Mouse (Mus musculus) MEL (cell line): Measurements from ENCODE around the gene Rad51. TPM values are rescaled to one million over a fixed set of nuclear protein-coding genes. Genes with fewer than 3 reads are reported as not detected.

Experiments used
- DNase-seq: peaks from one replicate; pipeline ENCODE4 v3.0.0; 2011; ENCODE audit warnings: low read depth, low spot score
- H3K27ac ChIP-seq: 2 replicates; pipeline ENCODE4 v1.5.1; 2012; ENCODE audit warnings: low read depth, mild to moderate bottlenecking, control low read depth, low read length, moderate library complexity; ENCODE audit not compliant: control insufficient read depth
- H3K27me3 ChIP-seq, 2 experiments: fragments of 150-350 bp in 1 of 2; sonication (generic) in 1 of 2; 2 replicates each; pipeline ENCODE4 v1.6.1; 2012; ENCODE audit warnings: low read length in 2 of 2, mild to moderate bottlenecking in 2 of 2, improper control_type of control experiment in 1 of 2, moderate library complexity in 1 of 2; ENCODE audit not compliant: insufficient read depth in 2 of 2, control insufficient read depth in 1 of 2
- H3K36me3 ChIP-seq, 2 experiments: 2 replicates each; pipeline ENCODE4 v1.6.1; 2012 to 2014; ENCODE audit warnings: low read length in 2 of 2, improper control_type of control experiment in 1 of 2, inconsistent platforms in 1 of 2, mild to moderate bottlenecking in 1 of 2; ENCODE audit not compliant: insufficient read depth in 2 of 2, control insufficient read depth in 1 of 2
- H3K4me1 ChIP-seq, 2 experiments: fragments of 150-350 bp in 1 of 2; sonication (generic) in 1 of 2; 2 replicates each; pipeline ENCODE4 v1.6.1; 2012; ENCODE audit warnings: low read length in 2 of 2, improper control_type of control experiment in 1 of 2, mild to moderate bottlenecking in 1 of 2; ENCODE audit not compliant: insufficient read depth in 2 of 2, control insufficient read depth in 1 of 2
- H3K4me3 ChIP-seq, 2 experiments: fragments of 150-350 bp in 1 of 2; sonication (generic) in 1 of 2; 2 replicates each; pipeline ENCODE4 v1.5.1; 2012; ENCODE audit warnings: low read depth in 2 of 2, low read length in 2 of 2, mild to moderate bottlenecking in 2 of 2, moderate library complexity in 2 of 2, control low read depth in 1 of 2, improper control_type of control experiment in 1 of 2; ENCODE audit not compliant: control insufficient read depth in 1 of 2, insufficient read depth in 1 of 2
- H3K79me2 ChIP-seq: 2 replicates; pipeline ENCODE4 v1.6.1; 2012; ENCODE audit warnings: mild to moderate bottlenecking, low read length, moderate library complexity; ENCODE audit not compliant: control insufficient read depth, poor library complexity, insufficient read depth
- H3K9ac ChIP-seq: 2 replicates; pipeline ENCODE4 v1.6.1; 2012; ENCODE audit warnings: low read depth, mild to moderate bottlenecking, control low read depth, low read length, moderate library complexity; ENCODE audit not compliant: control insufficient read depth, poor library complexity, severe bottlenecking
- H3K9me3 ChIP-seq: fragments of 150-350 bp; sonication (generic); replicated peaks from 2 replicates; pipeline ENCODE4 v1.6.1; 2012; ENCODE audit warnings: mild to moderate bottlenecking, low read length, improper control_type of control experiment, moderate library complexity; ENCODE audit not compliant: insufficient read depth
- BHLHE40 ChIP-seq: IDR thresholded peaks from 2 replicates; pipeline ENCODE4 v1.6.1; 2012; ENCODE audit warnings: low read depth, mild to moderate bottlenecking, inconsistent platforms, low read length, improper control_type of control experiment, borderline replicate concordance
- CHD2 ChIP-seq: IDR thresholded peaks from 2 replicates; pipeline ENCODE4 v1.6.1; 2011; ENCODE audit warnings: low read length, improper control_type of control experiment
- CTCF ChIP-seq, 3 experiments: IDR thresholded peaks in 2 of 3; conservative IDR thresholded peaks in 1 of 3; 2 replicates each; pipeline ENCODE4 v1.5.1; 2011 to 2012; ENCODE audit warnings: low read length in 3 of 3, low read depth in 2 of 3, mild to moderate bottlenecking in 2 of 3, improper control_type of control experiment in 1 of 3, inconsistent platforms in 1 of 3, mixed read lengths in 1 of 3, moderate library complexity in 1 of 3; ENCODE audit not compliant: control insufficient read depth in 1 of 3, insufficient read depth in 1 of 3, poor library complexity in 1 of 3, severe bottlenecking in 1 of 3
- E2F4 ChIP-seq: IDR thresholded peaks from 2 replicates; pipeline ENCODE4 v1.6.1; 2011; ENCODE audit warnings: low read depth, low read length, improper control_type of control experiment, borderline replicate concordance
- ELF1 ChIP-seq: IDR thresholded peaks from 2 replicates; pipeline ENCODE4 v1.6.1; 2014; ENCODE audit warnings: low read depth, mild to moderate bottlenecking, inconsistent platforms, low read length, improper control_type of control experiment, moderate library complexity
- EP300 ChIP-seq, 2 experiments: IDR thresholded peaks; 2 replicates each; pipeline ENCODE4 v1.6.1; 2011; ENCODE audit warnings: improper control_type of control experiment in 2 of 2, low read length in 2 of 2, low read depth in 1 of 2, mild to moderate bottlenecking in 1 of 2
- GABPA ChIP-seq: IDR thresholded peaks from 2 replicates; pipeline ENCODE4 v1.6.1; 2012; ENCODE audit warnings: low read depth, mild to moderate bottlenecking, inconsistent platforms, low read length, improper control_type of control experiment, moderate library complexity
- GATA1 ChIP-seq: IDR thresholded peaks from 2 replicates; pipeline ENCODE4 v1.6.1; 2011; ENCODE audit warnings: low read depth, low read length, improper control_type of control experiment
- HCFC1 ChIP-seq: IDR thresholded peaks from 2 replicates; pipeline ENCODE4 v1.6.1; 2012; ENCODE audit warnings: low read depth, mild to moderate bottlenecking, inconsistent platforms, low read length, improper control_type of control experiment, moderate library complexity
- JUND ChIP-seq: IDR thresholded peaks from 2 replicates; pipeline ENCODE4 v1.6.1; 2011; ENCODE audit warnings: low read depth, mild to moderate bottlenecking, improper control_type of control experiment, low read length
- KAT2A ChIP-seq: conservative IDR thresholded peaks from 2 replicates; pipeline ENCODE4 v1.6.1; 2012; ENCODE audit warnings: low read depth, low read length, improper control_type of control experiment, inconsistent platforms
- MAFK ChIP-seq: IDR thresholded peaks from 2 replicates; pipeline ENCODE4 v1.6.1; 2011; ENCODE audit warnings: low read depth, mild to moderate bottlenecking, low read length, improper control_type of control experiment, borderline replicate concordance
- MAX ChIP-seq: IDR thresholded peaks from 2 replicates; pipeline ENCODE4 v1.6.1; 2011; ENCODE audit warnings: low read length, improper control_type of control experiment
- MAZ ChIP-seq: IDR thresholded peaks from 2 replicates; pipeline ENCODE4 v1.6.1; 2012; ENCODE audit warnings: low read depth, mild to moderate bottlenecking, inconsistent platforms, low read length, improper control_type of control experiment
- MEF2A ChIP-seq: IDR thresholded peaks from 2 replicates; pipeline ENCODE4 v1.6.1; 2014; ENCODE audit warnings: low read depth, mild to moderate bottlenecking, inconsistent platforms, low read length, improper control_type of control experiment; ENCODE audit not compliant: poor library complexity, insufficient replicate concordance, severe bottlenecking; ENCODE audit errors: extremely low read depth
- MXI1 ChIP-seq: IDR thresholded peaks from 2 replicates; pipeline ENCODE4 v1.6.1; 2011; ENCODE audit warnings: mild to moderate bottlenecking, low read depth, low read length, improper control_type of control experiment
- MYB ChIP-seq: IDR thresholded peaks from 2 replicates; pipeline ENCODE4 v1.6.1; 2011; ENCODE audit warnings: mild to moderate bottlenecking, low read depth, low read length, improper control_type of control experiment
- MYC ChIP-seq: IDR thresholded peaks from 2 replicates; pipeline ENCODE4 v1.6.1; 2011; ENCODE audit warnings: low read depth, mild to moderate bottlenecking, low read length, improper control_type of control experiment, moderate library complexity
- NELFE ChIP-seq: IDR thresholded peaks from 2 replicates; pipeline ENCODE4 v1.6.1; 2011; ENCODE audit warnings: low read depth, low read length, improper control_type of control experiment
- NRF1 ChIP-seq: IDR thresholded peaks from 2 replicates; pipeline ENCODE4 v1.6.1; 2014; ENCODE audit warnings: low read depth, mild to moderate bottlenecking, inconsistent platforms, low read length, improper control_type of control experiment, moderate library complexity; ENCODE audit not compliant: poor library complexity, insufficient read depth, severe bottlenecking
- POLR2A ChIP-seq, 2 experiments: IDR thresholded peaks; 2 replicates each; pipeline ENCODE4 v1.6.1; 2011 to 2012; ENCODE audit warnings: low read length in 2 of 2, mild to moderate bottlenecking in 2 of 2, control low read depth in 1 of 2, improper control_type of control experiment in 1 of 2, low read depth in 1 of 2, moderate library complexity in 1 of 2; ENCODE audit not compliant: control insufficient read depth in 1 of 2, insufficient read depth in 1 of 2, poor library complexity in 1 of 2
- POLR2AphosphoS2 ChIP-seq: IDR thresholded peaks from 2 replicates; pipeline ENCODE4 v1.6.1; 2011; ENCODE audit warnings: low read length, improper control_type of control experiment
- RAD21 ChIP-seq: IDR thresholded peaks from 2 replicates; pipeline ENCODE4 v1.6.1; 2011; ENCODE audit warnings: mild to moderate bottlenecking, low read depth, low read length, improper control_type of control experiment
- SIN3A ChIP-seq: IDR thresholded peaks from 2 replicates; pipeline ENCODE4 v1.6.1; 2012; ENCODE audit warnings: low read length, improper control_type of control experiment, inconsistent platforms
- SMC3 ChIP-seq: IDR thresholded peaks from 2 replicates; pipeline ENCODE4 v1.6.1; 2011; ENCODE audit warnings: low read depth, low read length, improper control_type of control experiment
- TAL1 ChIP-seq: IDR thresholded peaks from 2 replicates; pipeline ENCODE4 v1.6.1; 2012; ENCODE audit warnings: mild to moderate bottlenecking, inconsistent platforms, low read length, moderate library complexity, mixed read lengths
- TBP ChIP-seq: IDR thresholded peaks from 2 replicates; pipeline ENCODE4 v1.8.0; 2011; ENCODE audit warnings: low read depth, low read length, improper control_type of control experiment
- TCF12 ChIP-seq: IDR thresholded peaks from 2 replicates; pipeline ENCODE4 v1.6.1; 2014; ENCODE audit warnings: low read depth, mild to moderate bottlenecking, inconsistent platforms, low read length, improper control_type of control experiment, moderate library complexity
- UBTF ChIP-seq: IDR thresholded peaks from 2 replicates; pipeline ENCODE4 v1.6.1; 2012; ENCODE audit warnings: low read depth, mild to moderate bottlenecking, inconsistent platforms, low read length, improper control_type of control experiment, moderate library complexity, borderline replicate concordance; ENCODE audit not compliant: insufficient read depth
- USF1 ChIP-seq: IDR thresholded peaks from 2 replicates; pipeline ENCODE4 v1.6.1; 2014; ENCODE audit warnings: low read depth, mild to moderate bottlenecking, inconsistent platforms, low read length, improper control_type of control experiment, moderate library complexity
- USF2 ChIP-seq, 2 experiments: IDR thresholded peaks; 2 replicates each; pipeline ENCODE4 v1.6.1; 2011 to 2012; ENCODE audit warnings: improper control_type of control experiment in 2 of 2, low read length in 2 of 2, borderline replicate concordance in 1 of 2, inconsistent platforms in 1 of 2, low read depth in 1 of 2, mild to moderate bottlenecking in 1 of 2; ENCODE audit not compliant: insufficient read depth in 1 of 2
- ZC3H11A ChIP-seq: IDR thresholded peaks from 2 replicates; pipeline ENCODE4 v1.6.1; 2012; ENCODE audit warnings: low read depth, mild to moderate bottlenecking, inconsistent platforms, low read length, improper control_type of control experiment
- ZKSCAN1 ChIP-seq: IDR thresholded peaks from 2 replicates; pipeline ENCODE4 v1.6.1; 2012; ENCODE audit warnings: low read depth, mild to moderate bottlenecking, inconsistent platforms, low read length, improper control_type of control experiment, moderate library complexity
- ZMIZ1 ChIP-seq: IDR thresholded peaks from 2 replicates; pipeline ENCODE4 v1.6.1; 2012; ENCODE audit warnings: low read depth, mild to moderate bottlenecking, inconsistent platforms, low read length, improper control_type of control experiment, moderate library complexity
- ZNF384 ChIP-seq: IDR thresholded peaks from 2 replicates; pipeline ENCODE4 v1.6.1; 2012; ENCODE audit warnings: low read depth, mild to moderate bottlenecking, inconsistent platforms, low read length, improper control_type of control experiment
- polyA plus RNA-seq, 2 experiments: library from polyadenylated mRNA; stranded (reverse) in 1 of 2; unstranded in 1 of 2; fragments of >175 nt in 1 of 2; fragments of >200 nt in 1 of 2; gene quantifications; 2 replicates each; pipeline versions ENCODE4 v1.2.1 to v1.2.4; 2012; ENCODE audit warnings: low replicate concordance in 2 of 2, low read depth in 1 of 2; ENCODE audit not compliant: insufficient read length in 2 of 2, insufficient read depth in 1 of 2, missing spikeins in 1 of 2
- total RNA-seq: library from RNA; depleted of rRNA; stranded (reverse); fragments of 300-350 nt; gene quantifications from 2 replicates; pipeline ENCODE4 v1.2.3, GENCODE M21; 2012

The Rad51 gene
- total and polyA plus RNA-seq, 3 experiments: 24.3 to 51.8 TPM; not detected in 1

GRCm38 (mm10) chr2:119156681-119157572 is 44.3 kb downstream of the Rad51 start, which contains the start of gene Rmdn3:
TSS of gene Rmdn3 (minus strand) at chr2:119157034.
- peak within 1 kb of the TSS; percentile 82 for H3K9ac ChIP-seq
- H3K79me2 ChIP-seq: peaks cover 12% of the 10 kb centered on the region
- H3K4me3 ChIP-seq: peak within 1 kb of the TSS; percentile 81 to 92
- H3K27ac ChIP-seq: peak within 1 kb of the TSS; percentile 81
- peaks cover 3 to 8% of the 10 kb centered on the region in 2 experiments; a peak in 3 of 4 replicates for H3K4me1 ChIP-seq
- no peaks in the 10 kb centered on the region for H3K27me3 ChIP-seq
- no peaks in the 10 kb centered on the region for H3K9me3 ChIP-seq
- H3K36me3 ChIP-seq: peaks cover 0 to 16% of the 10 kb centered on the region in 2 experiments; a peak in 3 of 4 replicates
- peak; percentile 95 for DNase-seq
- TF ChIP-seq MAFK (no peak), ZMIZ1 (0 out of 2 replicates have a peak, but pooled peaks have one; percentile 42), POLR2AphosphoS2 (peak; percentile 74), ZKSCAN1 (no peak), USF2 (IDR thresholded peaks at IDR 0.05; ENCODE audit: borderline replicate concordance in 1 of 2, insufficient read depth in 1 of 2, low read depth in 1 of 2, low read length in 2 of 2) (no peak), UBTF (0 out of 2 replicates have a peak, but pooled peaks have one; percentile 70), EP300 (IDR thresholded peaks at IDR 0.05; ENCODE audit: low read depth in 1 of 2, low read length in 2 of 2) (no peak), NELFE (peak; percentile 84), KAT2A (no peak; the same call in 1 of the 2 replicates), MYB (no peak), TCF12 (0 out of 2 replicates have a peak, but pooled peaks have one; percentile 47), GABPA (no peak), MYC (no peak), POLR2A (IDR thresholded peaks at IDR 0.05; ENCODE audit: control insufficient read depth in 1 of 2, insufficient read depth in 1 of 2, low read depth in 1 of 2, low read length in 2 of 2, poor library complexity in 1 of 2) (peak; percentile 73 to 85), ZNF384 (peak; percentile 87), USF1 (no peak), RAD21 (no peak; the same call in 1 of the 2 replicates), MXI1 (peak; percentile 93), TBP (0 out of 2 replicates have a peak, but pooled peaks have one; percentile 50), NRF1 (0 out of 2 replicates have a peak, but pooled peaks have one; percentile 16), SMC3 (no peak), CHD2 (no peak), MAZ (peak; percentile 20), TAL1 (no peak), ZC3H11A (no peak), HCFC1 (peak; percentile 90), MEF2A (no peak), BHLHE40 (no peak), MAX (peak; percentile 76), E2F4 (no peak), JUND (no peak), ELF1 (no peak), SIN3A (peak; percentile 97), GATA1 (no peak), CTCF (IDR thresholded peaks at IDR 0.05 in 2 of 3, conservative IDR thresholded peaks at IDR 0.05 in 1 of 3; ENCODE audit: control insufficient read depth in 1 of 3, insufficient read depth in 1 of 3, low read depth in 2 of 3, low read length in 3 of 3, poor library complexity in 1 of 3, severe bottlenecking in 1 of 3) (no peak)
